Mouse (Mus musculus): ENCODE measurements at regions not wholly inside any gene's neighbourhood (a gene's known extent, or its start where the extent isn't known, plus 50 kb on each side); places are given as distances from the start of the nearest gene placed in this dataset.

DNA sequence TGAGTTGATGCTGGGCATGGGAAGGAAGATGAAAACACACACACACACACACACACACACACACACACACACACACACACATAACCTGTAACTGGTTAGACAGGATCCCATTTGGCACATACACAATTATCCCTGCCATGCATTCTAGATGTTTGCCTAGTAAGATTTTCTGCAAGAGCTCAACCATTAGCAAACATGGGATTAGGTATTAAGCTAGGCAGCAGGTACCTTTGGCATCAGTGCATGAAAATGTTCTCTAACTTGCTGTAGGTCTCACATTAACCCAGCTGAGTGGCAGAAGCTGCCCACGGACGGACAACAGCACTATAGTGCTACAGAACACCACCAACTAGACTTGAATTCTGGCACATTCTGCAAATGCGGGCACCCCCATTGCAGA, 413.8 kb upstream of the Tmpo start:
- 78% methylated on average over 3 of the region's 3 CpGs for WGBS
- no peaks in the 10 kb centered on the region for H3K27me3 ChIP-seq (ENCODE audit: control insufficient read depth, insufficient read depth, low read length)
- no peaks in the 10 kb centered on the region for H3K36me3 ChIP-seq (ENCODE audit: control insufficient read depth, insufficient read depth)
- H3K4me1 ChIP-seq (ENCODE audit: control insufficient read depth, insufficient read depth, low read length), result no peaks in the 10 kb centered on the region
- no peak overlapping the region for H3K27ac ChIP-seq (ENCODE audit: low read length)
- no peak overlapping the region for H3K9ac ChIP-seq (ENCODE audit: low read length)
- H3K4me3 ChIP-seq (ENCODE audit: low read length), result no peak overlapping the region
- H3K9me3 ChIP-seq (replicated peaks; ENCODE audit: control insufficient read depth, low read length), result no peaks in the 10 kb centered on the region
- no peak overlapping the region for H3K4me2 ChIP-seq (ENCODE audit: low read depth, low read length)
- no peak for ATAC-seq (replicated peaks; ENCODE audit: extremely low read depth, insufficient read depth, low FRiP score)

GRCm38 (mm10) chr10:91593378-91593777, 412.3 kb upstream of the Tmpo start:
- no peak overlapping the region for H3K27ac ChIP-seq (ENCODE audit: low read length)
- no peak overlapping the region for H3K4me2 ChIP-seq (ENCODE audit: low read depth, low read length)
- ATAC-seq (replicated peaks; ENCODE audit: extremely low read depth, insufficient read depth, low FRiP score), result no peak
- H3K36me3 ChIP-seq (ENCODE audit: control insufficient read depth, insufficient read depth), result no peaks in the 10 kb centered on the region
- no peaks in the 10 kb centered on the region for H3K4me1 ChIP-seq (ENCODE audit: control insufficient read depth, insufficient read depth, low read length)
- no peaks in the 10 kb centered on the region for H3K9me3 ChIP-seq (replicated peaks; ENCODE audit: control insufficient read depth, low read length)
- no peaks in the 10 kb centered on the region for H3K27me3 ChIP-seq (ENCODE audit: control insufficient read depth, insufficient read depth, low read length)
- no peak overlapping the region for H3K4me3 ChIP-seq (ENCODE audit: low read length)
- 77% methylated on average over 2 of the region's 2 CpGs for WGBS
- no peak overlapping the region for H3K9ac ChIP-seq (ENCODE audit: low read length)

DNA sequence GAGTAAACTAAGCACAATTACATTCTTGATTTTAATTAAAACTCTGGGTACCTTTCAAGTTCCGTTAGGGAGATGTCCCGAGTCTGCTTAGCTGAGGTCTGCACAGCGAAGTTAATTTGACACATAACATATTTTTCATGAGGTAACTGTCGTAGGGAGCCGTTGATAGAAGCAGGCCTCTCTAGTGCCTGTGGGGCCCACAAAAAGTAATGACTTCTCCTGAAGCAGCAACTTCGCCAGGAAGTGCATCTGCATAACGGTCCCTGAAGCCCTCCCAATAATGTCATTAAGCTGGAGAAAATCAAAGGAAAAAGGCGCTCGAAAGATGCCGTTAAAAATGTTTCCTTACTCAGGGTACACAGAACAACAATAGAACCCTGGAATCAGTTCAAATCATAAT, 410.7 kb upstream of the Tmpo start:
- no peak for ATAC-seq (replicated peaks; ENCODE audit: extremely low read depth, insufficient read depth, low FRiP score)
- H3K4me1 ChIP-seq (ENCODE audit: control insufficient read depth, insufficient read depth, low read length), result no peaks in the 10 kb centered on the region
- no peak overlapping the region for H3K9ac ChIP-seq (ENCODE audit: low read length)
- no peak overlapping the region for H3K27ac ChIP-seq (ENCODE audit: low read length)
- H3K27me3 ChIP-seq (ENCODE audit: control insufficient read depth, insufficient read depth, low read length), result no peaks in the 10 kb centered on the region
- H3K9me3 ChIP-seq (replicated peaks; ENCODE audit: control insufficient read depth, low read length), result no peaks in the 10 kb centered on the region
- no peak overlapping the region for H3K4me2 ChIP-seq (ENCODE audit: low read depth, low read length)
- no peaks in the 10 kb centered on the region for H3K36me3 ChIP-seq (ENCODE audit: control insufficient read depth, insufficient read depth)
- no peak overlapping the region for H3K4me3 ChIP-seq (ENCODE audit: low read length)
- WGBS, result 79% methylated on average over 10 of the region's 10 CpGs

DNA sequence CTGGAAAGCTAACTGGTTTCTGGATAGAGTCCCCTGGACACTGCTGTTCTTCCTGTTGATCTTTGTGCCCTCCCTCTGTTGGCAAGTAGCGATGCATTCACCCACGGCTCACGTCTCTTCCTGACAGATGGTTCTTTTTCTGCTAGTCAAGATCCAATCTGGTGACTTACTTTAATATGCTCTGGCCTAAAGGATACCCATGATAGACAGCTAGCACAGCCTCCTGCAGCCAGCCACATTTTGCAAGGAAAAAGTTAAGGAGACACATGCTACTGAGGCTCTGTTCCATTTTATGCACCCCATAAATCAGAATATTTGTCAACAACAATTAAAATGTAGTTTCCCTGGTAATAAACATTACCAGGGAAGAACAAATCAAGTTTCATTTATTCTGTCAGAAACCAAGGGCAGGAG, 410.3 kb upstream of the Tmpo start:
- WGBS, result 53% methylated on average over 3 of the region's 3 CpGs
- Histone ChIP-seq H3K27ac (ENCODE audit: low read length) (no peak overlapping the region), H3K36me3 (ENCODE audit: control insufficient read depth, insufficient read depth) (no peaks in the 10 kb centered on the region), H3K27me3 (ENCODE audit: control insufficient read depth, insufficient read depth, low read length) (no peaks in the 10 kb centered on the region), H3K4me1 (ENCODE audit: control insufficient read depth, insufficient read depth, low read length) (no peaks in the 10 kb centered on the region), H3K4me3 (ENCODE audit: low read length) (no peak overlapping the region), H3K9ac (ENCODE audit: low read length) (no peak overlapping the region), H3K4me2 (ENCODE audit: low read depth, low read length) (no peak overlapping the region), H3K9me3 (replicated peaks; ENCODE audit: control insufficient read depth, low read length) (no peaks in the 10 kb centered on the region)
- no peak for ATAC-seq (replicated peaks; ENCODE audit: extremely low read depth, insufficient read depth, low FRiP score)

- H3K4me3 ChIP-seq (ENCODE audit: low read length), result no peak overlapping the region
- no peak overlapping the region for H3K9ac ChIP-seq (ENCODE audit: low read length)
- H3K36me3 ChIP-seq (ENCODE audit: control insufficient read depth, insufficient read depth), result no peaks in the 10 kb centered on the region
- H3K4me2 ChIP-seq (ENCODE audit: low read depth, low read length), result no peak overlapping the region
- no peaks in the 10 kb centered on the region; the same call in 1 of the 2 replicates for H3K4me1 ChIP-seq (ENCODE audit: control insufficient read depth, insufficient read depth, low read length)
- WGBS, result 90% methylated on average over 3 of the region's 3 CpGs
- H3K27me3 ChIP-seq (ENCODE audit: control insufficient read depth, insufficient read depth, low read length), result no peaks in the 10 kb centered on the region
- H3K27ac ChIP-seq (ENCODE audit: low read length), result no peak overlapping the region
- no peak for ATAC-seq (replicated peaks; ENCODE audit: extremely low read depth, insufficient read depth, low FRiP score)
- no peaks in the 10 kb centered on the region for H3K9me3 ChIP-seq (replicated peaks; ENCODE audit: control insufficient read depth, low read length)
Observed at GRCm38 (mm10) chr10:91583204-91583603, 402.1 kb upstream of the Tmpo start.

- Histone ChIP-seq H3K27me3 (ENCODE audit: control insufficient read depth, insufficient read depth, low read length) (no peaks in the 10 kb centered on the region), H3K36me3 (ENCODE audit: control insufficient read depth, insufficient read depth) (no peaks in the 10 kb centered on the region), H3K4me3 (ENCODE audit: low read length) (no peak overlapping the region), H3K9ac (ENCODE audit: low read length) (no peak overlapping the region), H3K27ac (ENCODE audit: low read length) (no peak overlapping the region), H3K9me3 (replicated peaks; ENCODE audit: control insufficient read depth, low read length) (no peaks in the 10 kb centered on the region), H3K4me1 (ENCODE audit: control insufficient read depth, insufficient read depth, low read length) (no peaks in the 10 kb centered on the region; the same call in 1 of the 2 replicates), H3K4me2 (ENCODE audit: low read depth, low read length) (no peak overlapping the region)
- WGBS, result 80% methylated on average over 11 of the region's 11 CpGs
- no peak for ATAC-seq (replicated peaks; ENCODE audit: extremely low read depth, insufficient read depth, low FRiP score)
Observed at GRCm38 (mm10) chr10:91580959-91581358, 399.8 kb upstream of the Tmpo start.

DNA sequence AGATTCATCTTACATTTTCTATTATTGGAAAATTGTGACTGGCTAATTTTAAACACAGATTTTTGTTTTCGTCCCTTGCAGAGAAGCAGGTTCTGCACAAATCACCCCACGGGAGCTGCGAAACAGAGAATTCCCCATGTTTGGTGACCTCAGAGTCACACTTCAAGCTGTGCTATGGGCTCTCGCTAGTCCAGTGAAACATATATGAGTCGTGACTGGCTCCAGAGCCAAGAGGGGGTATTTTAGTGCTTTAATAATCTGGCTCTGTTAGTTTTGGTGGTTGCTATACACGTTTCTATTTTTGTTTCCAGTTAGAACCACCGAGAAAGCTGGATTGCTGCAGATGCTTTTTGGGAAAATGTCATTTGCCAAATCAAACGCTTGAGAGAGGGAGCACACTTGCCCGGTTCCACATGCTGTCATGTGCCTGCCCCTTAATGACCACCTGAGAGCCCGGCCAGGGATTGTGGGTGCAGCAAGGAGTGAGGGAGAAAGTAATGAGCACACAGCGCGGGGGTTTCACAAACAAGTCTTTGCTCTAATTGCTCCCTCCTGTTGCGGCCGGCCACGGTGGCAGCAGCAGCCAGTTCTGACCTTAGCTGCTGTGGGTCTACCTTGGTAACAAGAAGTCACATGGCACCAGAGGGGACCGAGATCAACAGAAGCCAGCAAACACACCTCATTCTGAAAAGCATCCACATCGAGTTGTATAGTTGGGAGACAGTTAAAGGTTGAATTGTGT, 394.4 kb upstream of the Tmpo start:
- H3K4me2 ChIP-seq (ENCODE audit: low read depth, low read length), result no peak overlapping the region
- no peak overlapping the region for H3K27ac ChIP-seq (ENCODE audit: low read length)
- 66% methylated on average over 17 of the region's 17 CpGs for WGBS
- no peak overlapping the region for H3K9ac ChIP-seq (ENCODE audit: low read length)
- no peaks in the 10 kb centered on the region for H3K27me3 ChIP-seq (ENCODE audit: control insufficient read depth, insufficient read depth, low read length)
- H3K4me1 ChIP-seq (ENCODE audit: control insufficient read depth, insufficient read depth, low read length), result no peaks in the 10 kb centered on the region; the same call in 1 of the 2 replicates
- ATAC-seq (replicated peaks; ENCODE audit: extremely low read depth, insufficient read depth, low FRiP score), result no peak
- H3K36me3 ChIP-seq (ENCODE audit: control insufficient read depth, insufficient read depth), result no peaks in the 10 kb centered on the region
- H3K4me3 ChIP-seq (ENCODE audit: low read length), result no peak overlapping the region
- H3K9me3 ChIP-seq (replicated peaks; ENCODE audit: control insufficient read depth, low read length), result no peaks in the 10 kb centered on the region

DNA sequence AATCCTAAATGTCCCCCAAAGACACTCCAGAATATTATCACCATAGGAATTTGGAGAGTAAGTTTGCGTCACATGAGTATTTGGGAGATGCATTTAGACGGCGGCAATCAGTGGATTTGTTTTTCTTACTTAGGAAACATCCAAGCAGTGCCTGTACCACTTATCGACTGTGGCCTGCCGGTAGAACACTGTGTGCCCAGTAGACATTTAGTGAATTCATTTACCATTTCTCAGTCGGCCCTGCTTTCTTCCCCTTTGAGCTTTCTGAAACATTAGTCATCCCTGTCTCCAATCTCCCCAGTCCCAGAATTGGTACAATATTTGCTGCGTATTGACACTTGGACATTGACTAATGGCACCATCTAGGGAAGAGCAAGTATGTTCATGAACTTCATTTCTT, 391.7 kb upstream of the Tmpo start:
- H3K4me1 ChIP-seq (ENCODE audit: control insufficient read depth, insufficient read depth, low read length), result no peaks in the 10 kb centered on the region
- no peaks in the 10 kb centered on the region for H3K9me3 ChIP-seq (replicated peaks; ENCODE audit: control insufficient read depth, low read length)
- H3K4me3 ChIP-seq (ENCODE audit: low read length), result no peak overlapping the region
- H3K4me2 ChIP-seq (ENCODE audit: low read depth, low read length), result no peak overlapping the region
- no peak overlapping the region for H3K27ac ChIP-seq (ENCODE audit: low read length)
- no peaks in the 10 kb centered on the region for H3K36me3 ChIP-seq (ENCODE audit: control insufficient read depth, insufficient read depth)
- no peaks in the 10 kb centered on the region for H3K27me3 ChIP-seq (ENCODE audit: control insufficient read depth, insufficient read depth, low read length)
- no peak overlapping the region for H3K9ac ChIP-seq (ENCODE audit: low read length)
- no peak for ATAC-seq (replicated peaks; ENCODE audit: extremely low read depth, insufficient read depth, low FRiP score)
- 82% methylated on average over 7 of the region's 7 CpGs for WGBS

- Histone ChIP-seq H3K4me2 (ENCODE audit: low read depth, low read length) (no peak overlapping the region), H3K9ac (ENCODE audit: low read length) (no peak overlapping the region), H3K27ac (ENCODE audit: low read length) (no peak overlapping the region), H3K4me3 (ENCODE audit: low read length) (no peak overlapping the region), H3K27me3 (ENCODE audit: control insufficient read depth, insufficient read depth, low read length) (no peaks in the 10 kb centered on the region), H3K4me1 (ENCODE audit: control insufficient read depth, insufficient read depth, low read length) (no peaks in the 10 kb centered on the region), H3K36me3 (ENCODE audit: control insufficient read depth, insufficient read depth) (no peaks in the 10 kb centered on the region), H3K9me3 (replicated peaks; ENCODE audit: control insufficient read depth, low read length) (no peaks in the 10 kb centered on the region)
- no peak for ATAC-seq (replicated peaks; ENCODE audit: extremely low read depth, insufficient read depth, low FRiP score)
- WGBS, result 79% methylated on average over 6 of the region's 6 CpGs
Observed at GRCm38 (mm10) chr10:91569046-91569445, 387.9 kb upstream of the Tmpo start.
